Mouse (Mus musculus) neural tube, embryonic 14.5 days (tissue): ENCODE results near the gene Hnrnpr. TPM values are rescaled to one million over a fixed set of nuclear protein-coding genes. Genes with fewer than 3 reads are reported as not detected.

Source experiments
- ATAC-seq: fragments of 200-750 bp; cut with Nextera tagmentation; 2 replicates; pipeline ENCODE4 v1.8.0; 2017; ENCODE audit warnings: low read depth, mild to moderate bottlenecking, moderate TSS enrichment, moderate library complexity
- H3K27ac ChIP-seq: fragments of 300-500 bp; sonication (generic); 2 replicates; pipeline ENCODE4 v1.5.1; 2014; ENCODE audit warnings: low read depth, mild to moderate bottlenecking, control low read depth, low read length, moderate library complexity, mixed read lengths
- H3K27me3 ChIP-seq: fragments of 300-500 bp; sonication (generic); 2 replicates; pipeline ENCODE4 v1.6.1; 2014; ENCODE audit warnings: low read length; ENCODE audit not compliant: control insufficient read depth, insufficient read depth
- H3K36me3 ChIP-seq: fragments of 300-500 bp; sonication (generic); 2 replicates; pipeline ENCODE4 v1.6.1; 2014; ENCODE audit warnings: low read length, mixed read lengths; ENCODE audit not compliant: control insufficient read depth, insufficient read depth
- H3K4me1 ChIP-seq: fragments of 300-500 bp; sonication (generic); 2 replicates; pipeline ENCODE4 v1.6.1; 2014; ENCODE audit warnings: low read length; ENCODE audit not compliant: control insufficient read depth, insufficient read depth
- H3K4me2 ChIP-seq: fragments of 300-500 bp; sonication (generic); 2 replicates; pipeline ENCODE4 v1.6.1; 2014; ENCODE audit warnings: mild to moderate bottlenecking, low read depth, low read length, control low read depth
- H3K4me3 ChIP-seq: fragments of 300-500 bp; sonication (generic); 2 replicates; pipeline ENCODE4 v1.5.1; 2014; ENCODE audit warnings: low read depth, low read length, control low read depth, mixed read lengths
- H3K9ac ChIP-seq: fragments of 300-500 bp; sonication (generic); replicated peaks from 2 replicates; pipeline ENCODE4 v1.6.1; 2014; ENCODE audit warnings: low read depth, mild to moderate bottlenecking, control low read depth, low read length, mixed read lengths
- H3K9me3 ChIP-seq: fragments of 300-500 bp; sonication (generic); 2 replicates; pipeline ENCODE4 v1.6.1; 2016; ENCODE audit warnings: low read length; ENCODE audit not compliant: control insufficient read depth
- WGBS: fragments of 180-500 bp; shearing (Covaris S2); extraction: QIAGEN DNeasy Blood & Tissue Kit; methylation state at CpG from one replicate; pipeline ENCODE4 v1.1.7; 2014; 5-methylcytosine and 5-hydroxymethylcytosine counted together
- polyA plus RNA-seq: library from polyadenylated mRNA; unstranded; fragments of >200 nt; fragmentation: Nextera tagmentation; extraction: Ambion mirVana; gene quantifications from 2 replicates; pipeline ENCODE4 v1.2.1, GENCODE M21; 2014

The Hnrnpr gene
- polyA plus RNA-seq, 1 experiment from 2014 or later: 167 TPM

DNA sequence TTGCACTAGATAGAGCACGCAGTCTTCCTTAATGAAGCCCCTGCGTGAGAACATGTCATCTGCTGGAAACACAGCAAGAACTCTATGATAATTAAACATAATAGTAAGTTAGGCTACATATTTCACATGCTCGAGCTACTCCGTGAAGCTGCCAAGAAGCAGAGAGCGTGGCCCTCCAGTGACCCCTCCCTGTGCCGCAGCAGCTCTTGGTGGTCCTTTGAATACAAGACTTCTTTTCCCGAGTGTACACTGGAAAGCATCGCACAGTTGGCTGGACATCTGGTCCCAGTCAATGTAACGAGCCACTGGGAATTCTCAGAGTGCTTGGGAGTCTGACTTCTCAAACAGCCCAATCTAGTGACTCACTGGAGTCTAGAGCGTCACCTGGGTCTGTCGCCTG, 97.1 kb downstream of the Hnrnpr start:
- Histone ChIP-seq H3K27ac (no peak overlapping the region), H3K4me1 (0 out of 2 replicates have a peak, but pooled peaks cover 6% of the 10 kb centered on the region), H3K4me3 (no peak overlapping the region), H3K9ac (no peak overlapping the region), H3K4me2 (no peak overlapping the region), H3K27me3 (no peaks in the 10 kb centered on the region), H3K9me3 (no peaks in the 10 kb centered on the region), H3K36me3 (no peaks in the 10 kb centered on the region)
- no peak for ATAC-seq
- 64% methylated on average over 11 of the region's 11 CpGs for WGBS

Other genes starting within 250 kb of the Hnrnpr start
- 156 and 196 TPM in 2 replicates for gene Id3, start 167.4 kb upstream of the Hnrnpr start, polyA plus RNA-seq
- gene E2f2, start 138.5 kb upstream of the Hnrnpr start, polyA plus RNA-seq: 0.76 and 1.4 TPM in 2 replicates
- gene Asap3, start 104.6 kb upstream of the Hnrnpr start, polyA plus RNA-seq: 2.4 and 4.8 TPM in 2 replicates
- 0.71 and 1.7 TPM in 2 replicates for gene Tcea3, start 63.2 kb upstream of the Hnrnpr start, polyA plus RNA-seq
- gene Zfp46, start 26.3 kb upstream of the Hnrnpr start, polyA plus RNA-seq: 51.3 and 51.8 TPM in 2 replicates
- gene Htr1d, start 112.6 kb downstream of the Hnrnpr start, polyA plus RNA-seq: 2.5 and 2.6 TPM in 2 replicates
- gene 6030445D17Rik, start 151.3 kb downstream of the Hnrnpr start, polyA plus RNA-seq: 0.45 and 0.50 TPM in 2 replicates
- 56.8 and 65.2 TPM in 2 replicates for gene Luzp1, start 158.8 kb downstream of the Hnrnpr start, polyA plus RNA-seq